Mouse (Mus musculus) neural tube, embryonic 10.5 days (tissue): ENCODE measurements around the gene Ssh2.

Experiments used
- DNase-seq: peaks from one replicate; pipeline ENCODE4 v3.0.0-alpha.2; 2017; ENCODE audit warnings: low spot score; ENCODE audit errors: extremely low spot score

Ssh2 gene

DNA sequence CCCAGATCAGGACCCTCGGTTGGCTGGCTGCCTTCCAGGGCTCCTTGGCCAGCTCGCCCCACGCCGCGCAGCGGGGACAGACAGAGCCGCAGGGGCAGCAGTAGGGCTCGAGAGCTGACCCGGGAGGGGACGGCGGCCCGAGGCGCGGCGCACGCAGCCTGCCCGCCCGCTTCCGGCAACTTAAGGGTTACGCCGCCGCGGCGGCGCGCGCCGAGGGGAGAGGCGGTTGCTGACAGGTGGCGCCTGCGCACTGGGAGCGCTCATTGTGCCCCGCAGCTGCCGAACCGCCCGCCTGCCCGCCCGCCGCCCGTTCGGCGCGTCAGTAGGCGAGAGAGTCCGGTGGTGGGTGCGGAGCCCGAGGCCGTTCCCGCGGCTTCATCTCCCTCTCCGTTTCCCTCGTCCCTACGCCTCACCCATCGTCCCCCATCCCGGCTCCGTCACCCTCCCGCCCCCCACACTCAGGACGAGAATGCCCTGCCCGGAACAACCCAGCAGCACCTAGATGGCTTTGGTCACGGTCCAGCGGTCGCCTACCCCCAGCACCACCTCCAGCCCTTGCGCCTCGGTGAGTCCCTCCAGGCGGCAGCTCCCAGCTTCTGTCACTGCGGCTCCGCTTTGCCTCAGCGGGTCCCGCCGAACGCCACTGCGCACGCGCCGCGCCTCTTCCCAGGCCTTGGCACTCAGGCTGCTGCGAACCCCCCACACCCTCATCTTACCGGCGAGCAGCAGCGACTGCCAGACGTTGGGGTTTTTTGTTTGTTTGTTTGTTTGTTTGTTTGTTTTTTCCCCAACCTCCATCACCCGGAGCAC, at the start of gene Ssh2:
Gene Ssh2, plus strand, starts transcription at position 337 of the 810 bp plus-strand sequence.
- peak; percentile 86 for DNase-seq

DNA sequence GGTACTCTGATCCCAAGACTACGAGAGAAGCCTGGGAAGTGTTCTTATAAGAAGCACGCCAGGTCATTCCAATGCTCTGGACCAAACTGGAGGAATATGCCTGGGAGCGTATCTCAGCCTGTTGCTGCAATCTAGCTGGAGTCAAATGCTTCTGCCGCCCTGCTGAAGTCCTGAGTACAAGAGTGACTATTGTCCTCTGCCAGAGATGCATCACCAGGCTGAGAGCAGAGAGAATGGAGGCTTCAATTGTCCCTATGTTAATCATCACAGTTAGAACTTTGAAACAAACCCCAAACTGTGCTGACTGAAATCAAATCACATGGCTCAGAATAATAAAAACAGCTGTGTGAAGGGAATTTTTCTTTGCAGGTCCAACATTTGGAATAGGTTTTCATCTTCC, 42.4 kb upstream of the Ssh2 start:
- DNase-seq, result no peak

DNA sequence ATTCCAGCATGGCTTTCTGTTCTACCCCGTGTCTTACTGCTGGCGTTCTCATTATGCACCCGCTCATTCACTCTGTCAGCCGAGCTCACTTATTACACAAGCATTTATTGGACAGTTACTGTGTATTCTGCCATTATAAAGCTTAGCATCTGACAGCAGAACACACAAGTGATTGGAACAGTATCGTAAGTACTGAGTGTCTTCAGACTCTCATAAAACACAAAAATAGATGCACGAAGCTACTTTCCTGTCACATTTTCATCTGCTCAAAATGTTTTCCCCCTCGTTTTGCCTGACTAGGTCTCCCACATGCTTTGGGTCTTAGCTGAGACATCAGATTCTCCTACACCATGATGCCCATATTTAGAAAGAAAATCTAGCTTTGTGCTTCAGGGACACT, 41.6 kb upstream of the Ssh2 start:
- no peak for DNase-seq

DNA sequence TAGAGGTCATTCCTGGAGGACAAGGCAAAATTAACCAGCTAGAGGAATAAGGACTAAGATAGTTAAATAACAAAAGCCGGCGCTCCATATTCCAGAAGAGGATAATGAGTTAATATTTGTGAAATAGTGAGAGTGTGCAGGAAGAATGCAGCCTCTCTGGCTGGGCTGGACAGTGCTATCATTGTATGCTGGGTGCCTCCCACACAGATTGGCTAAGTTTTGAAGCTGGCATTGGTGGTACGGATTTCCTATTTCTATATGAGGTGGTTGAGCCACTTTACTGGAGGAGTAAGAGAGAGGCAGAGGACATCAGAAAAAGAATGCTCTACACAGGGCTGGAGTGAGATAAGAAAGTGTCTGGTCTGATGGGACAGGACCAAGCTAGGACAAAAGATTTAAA, 36.3 kb upstream of the Ssh2 start:
- no peak for DNase-seq

DNA sequence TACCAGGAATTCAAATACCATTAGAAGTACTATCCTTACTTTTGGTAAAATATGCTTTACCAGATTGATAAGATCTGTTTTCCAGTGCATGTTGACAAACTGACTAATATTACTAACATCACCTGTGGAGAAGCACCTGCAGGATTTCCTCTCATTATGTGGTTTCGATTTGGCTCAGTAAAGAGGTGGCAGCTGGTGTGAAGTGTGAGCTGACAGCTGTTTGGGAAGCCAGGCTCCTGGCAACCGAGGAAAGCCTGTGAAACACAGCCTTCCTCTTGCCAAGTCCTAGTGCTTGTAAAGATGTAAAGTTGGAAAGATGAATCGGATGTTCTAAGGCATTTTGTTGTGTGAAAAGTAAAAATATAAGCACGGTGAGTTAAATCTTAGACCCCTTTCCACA, 35.2 kb upstream of the Ssh2 start:
- no peak for DNase-seq

DNA sequence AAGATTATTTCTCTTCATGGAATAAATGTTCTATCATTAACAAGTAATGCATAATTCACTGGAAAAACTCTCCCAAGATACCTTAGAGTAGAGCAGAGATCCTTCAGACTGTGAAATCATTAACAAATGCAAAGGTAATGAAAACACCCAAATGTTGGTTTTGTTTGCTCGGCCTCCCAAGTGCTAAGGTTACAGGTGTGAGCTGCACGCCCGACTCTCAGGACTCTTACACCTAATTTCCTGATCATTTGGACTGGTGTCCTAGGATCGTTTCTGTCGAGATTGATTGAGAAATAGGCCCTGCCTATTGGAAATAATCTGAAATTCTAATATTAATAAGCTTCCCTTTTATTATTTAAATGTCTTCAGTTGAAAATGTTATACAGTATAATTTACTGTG, 34.6 kb upstream of the Ssh2 start:
- no peak for DNase-seq

DNA sequence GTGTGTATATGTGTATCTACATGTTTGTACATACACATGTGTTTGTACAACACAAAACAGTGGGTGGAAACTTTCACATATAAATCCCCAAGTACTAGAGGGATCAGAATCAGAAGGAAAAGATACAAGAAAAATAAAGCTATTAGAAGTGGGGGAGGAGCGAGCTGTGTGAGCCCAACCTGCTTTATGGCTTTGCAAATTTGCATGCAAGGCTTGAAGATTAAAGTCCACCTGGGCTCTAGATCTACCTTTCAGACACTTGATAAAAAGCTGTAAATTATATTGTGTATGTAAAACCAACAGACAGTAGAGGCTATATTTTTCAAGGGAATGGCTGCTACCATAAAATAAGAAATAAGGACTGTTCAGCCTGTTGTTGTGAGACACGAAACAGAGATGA, 34.0 kb upstream of the Ssh2 start:
- DNase-seq, result no peak

DNA sequence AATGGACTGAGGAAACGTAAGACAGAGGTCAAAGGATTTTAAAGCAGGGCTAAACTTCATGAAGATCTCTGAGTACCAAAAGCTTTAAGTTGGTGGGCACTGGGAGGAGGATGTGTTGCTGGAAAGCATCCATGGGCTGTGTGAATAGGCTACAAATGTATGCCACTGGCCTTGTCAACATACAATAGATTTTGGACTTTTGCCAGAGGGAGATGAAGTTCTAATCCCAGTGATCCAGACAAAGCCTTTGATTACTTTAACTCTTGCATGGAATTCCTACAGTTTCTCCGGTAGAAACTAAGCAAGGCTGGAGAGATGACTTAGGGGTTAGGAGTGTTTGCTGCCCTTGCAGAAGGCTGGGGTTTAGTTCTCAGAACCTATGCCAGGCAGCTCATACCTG, 33.5 kb upstream of the Ssh2 start:
- no peak for DNase-seq

DNA sequence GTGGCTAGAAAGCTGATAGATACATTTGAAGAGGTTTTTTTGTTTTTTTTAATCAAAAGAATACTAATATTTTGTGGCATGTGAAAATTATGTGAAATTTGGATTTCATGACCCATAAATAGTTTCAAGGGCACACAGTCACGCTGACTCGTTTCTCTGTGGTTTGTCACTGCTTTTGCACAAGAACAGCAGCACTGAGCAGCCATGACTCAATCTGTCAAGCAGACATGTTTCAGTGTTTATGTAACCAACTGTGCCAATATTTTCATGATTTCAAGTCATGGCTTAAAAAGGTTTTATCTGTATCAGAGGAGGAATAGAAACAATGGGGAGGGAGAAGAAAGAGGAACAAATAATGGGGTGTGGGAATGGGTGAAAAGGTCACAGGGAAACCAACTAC, 31.2 kb upstream of the Ssh2 start:
- DNase-seq, result no peak

DNA sequence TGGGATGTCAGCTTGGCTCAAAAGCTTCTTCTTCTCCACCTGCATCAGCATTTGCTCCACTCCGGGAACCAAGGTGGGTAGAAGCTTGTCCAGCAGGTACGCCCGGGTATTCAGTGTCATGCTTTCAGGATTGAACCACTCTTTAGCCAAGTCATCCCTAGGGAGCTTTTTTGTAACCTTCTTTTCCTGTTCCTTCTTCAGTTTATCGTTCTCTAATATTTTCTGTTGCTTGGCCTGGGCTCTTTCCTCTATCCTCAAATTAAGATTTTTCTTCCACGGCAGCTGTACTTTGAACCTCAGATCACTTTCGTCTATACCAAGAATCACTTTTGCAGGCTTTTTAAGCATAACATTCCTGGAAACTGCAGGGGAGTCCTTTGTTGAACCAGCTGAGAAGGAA, 27.2 kb upstream of the Ssh2 start, which contains the start of gene Efcab5:
Gene Efcab5, minus strand, starts transcription at position 101 of the 400 bp plus-strand sequence.
- DNase-seq, result no peak

DNA sequence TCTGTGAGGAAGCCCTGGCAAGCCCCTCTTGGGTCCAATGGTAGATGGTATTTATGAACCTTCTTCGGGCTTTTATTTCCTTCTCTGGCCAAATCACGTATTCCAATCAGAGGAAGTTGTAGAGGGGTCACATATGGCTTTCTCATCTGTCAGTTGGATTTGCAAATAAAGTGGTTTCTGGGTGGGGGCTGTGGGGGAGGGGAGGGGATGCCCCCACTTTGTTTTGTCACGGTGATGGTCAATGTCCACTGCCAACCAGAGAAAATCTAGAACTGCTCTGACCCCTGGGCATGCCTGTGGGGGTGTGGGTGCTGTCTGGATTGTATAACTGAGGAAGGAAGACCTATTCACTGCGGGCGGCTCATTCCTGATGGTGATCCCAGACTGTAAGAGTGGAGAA, 22.7 kb upstream of the Ssh2 start:
- DNase-seq, result no peak

DNA sequence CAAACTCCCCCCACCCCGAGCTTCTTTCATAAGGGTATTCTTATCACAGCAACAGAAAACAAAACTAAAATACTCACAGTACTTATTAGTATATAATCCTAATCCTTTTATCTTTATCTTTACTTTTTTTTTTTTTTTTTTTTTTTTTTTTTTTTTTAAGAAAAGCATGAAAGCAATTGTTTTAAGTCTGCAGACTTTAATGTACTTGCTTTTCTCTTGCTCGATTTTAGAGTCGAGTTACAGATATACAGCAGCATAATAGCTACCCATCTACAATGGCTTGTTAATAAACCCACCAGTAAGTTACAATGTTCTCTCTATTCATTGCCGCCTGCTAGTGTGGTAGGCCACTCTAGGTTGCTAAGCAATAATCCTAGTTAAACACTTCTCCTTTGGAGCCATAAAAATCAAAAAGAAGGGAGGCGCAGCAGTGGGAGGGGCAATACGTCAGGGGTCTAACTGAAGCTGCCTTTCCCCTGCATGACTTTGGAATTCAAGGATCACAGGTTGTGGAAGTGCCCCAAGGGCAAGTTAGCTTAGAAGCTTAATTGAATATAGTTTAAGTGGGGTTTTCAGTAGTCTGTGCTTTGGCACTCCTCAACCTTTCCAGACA, 22.0 kb upstream of the Ssh2 start:
- DNase-seq, result no peak

DNA sequence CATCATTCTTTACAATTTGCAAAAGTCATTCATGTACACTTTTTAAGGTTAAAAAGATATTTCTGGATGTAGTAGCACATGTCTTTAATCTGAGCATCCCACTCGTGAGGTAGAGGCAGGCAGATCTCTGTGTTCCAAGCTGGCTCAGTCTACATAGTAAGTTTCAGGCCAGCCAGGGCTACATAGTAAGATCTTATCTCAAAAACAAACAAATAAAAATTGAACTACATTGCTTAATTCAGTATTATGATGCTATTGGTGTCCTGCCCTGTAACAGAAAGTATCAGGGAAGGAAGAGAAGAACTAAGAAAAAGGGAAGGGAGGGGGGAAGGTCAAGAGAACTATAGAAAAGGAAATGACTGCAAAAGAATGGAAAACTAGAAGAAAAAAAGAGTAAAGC, 21.3 kb upstream of the Ssh2 start:
- DNase-seq, result no peak

DNA sequence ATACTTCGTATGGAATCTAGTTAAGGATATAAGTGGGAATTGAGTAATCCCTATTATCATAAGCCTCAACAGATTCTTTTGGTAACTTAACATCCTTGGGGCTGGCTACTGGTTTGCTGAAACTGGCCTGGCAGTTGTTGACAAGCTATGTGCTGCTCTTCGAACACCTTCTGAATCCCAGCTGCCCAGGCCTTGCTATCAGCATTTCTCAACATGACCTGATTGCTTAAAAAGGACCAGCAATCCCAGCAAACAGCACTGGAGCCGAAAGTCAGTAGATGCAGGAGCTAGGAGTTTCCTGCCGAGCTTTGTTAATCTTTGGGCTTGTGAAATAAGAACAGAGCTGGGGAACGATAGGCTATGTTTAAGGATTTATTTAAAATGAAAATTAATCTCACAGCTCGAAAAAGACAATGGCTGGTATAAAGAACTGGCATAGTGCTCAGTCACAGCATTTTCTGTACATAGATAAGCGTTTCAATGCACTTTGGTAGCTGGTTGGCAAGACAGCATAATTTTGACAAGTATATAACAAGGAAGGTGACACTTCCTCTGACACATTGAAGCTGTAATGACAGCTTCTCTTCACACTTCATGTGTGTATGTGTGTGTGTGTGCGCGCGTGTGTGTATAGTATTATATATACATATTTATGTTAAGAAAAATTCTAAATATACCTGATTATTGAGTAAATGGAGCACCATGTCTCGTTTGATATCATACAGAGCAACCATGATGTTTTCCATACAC, 20.6 kb upstream of the Ssh2 start:
- DNase-seq, result no peak

DNA sequence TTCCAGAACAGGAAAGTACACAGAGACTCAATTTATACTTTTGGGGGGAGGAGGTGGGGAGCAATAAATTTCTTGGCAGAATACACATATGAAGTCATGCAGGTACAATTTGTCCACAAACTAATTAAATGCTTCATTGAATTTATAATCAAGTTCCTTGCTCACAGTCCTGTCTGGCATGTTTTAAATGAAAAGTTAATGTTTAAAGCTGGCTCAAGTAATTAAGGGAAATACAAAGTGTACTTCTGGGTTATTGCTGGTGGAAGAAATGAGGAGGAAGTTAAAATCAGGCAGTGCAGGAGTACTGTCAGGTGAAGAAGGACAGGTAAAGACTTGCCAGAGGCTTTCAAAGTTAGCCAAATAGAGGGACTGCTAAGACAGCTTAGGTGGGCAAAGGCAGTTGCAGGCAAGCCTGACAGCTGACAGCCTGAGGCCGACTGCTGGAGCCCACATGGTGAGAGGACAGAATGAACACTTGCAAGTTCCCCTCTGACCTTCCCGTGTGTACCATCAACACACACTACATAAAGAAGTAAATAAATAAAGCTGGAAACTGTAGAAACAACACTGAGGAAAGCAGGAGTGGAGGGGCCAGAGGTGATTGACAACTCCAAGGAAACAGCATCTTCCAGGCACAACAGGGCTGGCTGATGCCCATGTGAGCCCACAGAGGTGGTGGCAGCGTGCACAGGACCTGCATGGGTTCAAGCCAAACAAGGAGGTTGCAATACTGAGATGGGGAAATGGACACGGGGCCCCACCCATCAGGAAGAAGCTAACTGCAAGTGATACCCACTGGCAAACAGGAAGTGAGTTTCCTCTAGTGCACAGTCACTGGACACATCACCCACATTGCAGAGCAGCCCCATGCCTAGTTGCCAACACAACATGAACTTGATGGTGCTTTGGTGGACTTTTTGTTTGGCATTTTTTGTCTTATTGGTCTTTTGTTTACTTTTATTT, 19.6 kb upstream of the Ssh2 start:
- DNase-seq, result no peak

DNA sequence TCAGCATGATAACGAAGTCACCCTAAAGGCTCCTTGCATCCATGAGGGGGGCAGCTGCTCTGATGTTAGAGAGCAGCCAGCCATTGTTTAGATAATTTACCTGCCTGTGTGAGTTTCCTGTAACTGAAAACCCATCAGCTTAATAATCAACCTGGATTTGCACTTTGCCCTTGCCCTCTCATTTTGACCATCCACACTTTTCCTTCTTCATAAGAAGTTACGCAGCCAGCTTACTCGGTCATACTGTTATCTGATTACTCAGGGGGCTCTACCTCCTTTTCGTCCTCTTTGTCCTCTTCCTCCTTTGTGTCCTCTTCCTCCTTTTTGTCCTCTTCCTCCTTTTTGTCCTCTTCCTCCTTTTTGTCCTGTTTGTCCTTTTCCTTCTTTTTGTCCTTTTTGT, 16.5 kb upstream of the Ssh2 start:
- no peak for DNase-seq

DNA sequence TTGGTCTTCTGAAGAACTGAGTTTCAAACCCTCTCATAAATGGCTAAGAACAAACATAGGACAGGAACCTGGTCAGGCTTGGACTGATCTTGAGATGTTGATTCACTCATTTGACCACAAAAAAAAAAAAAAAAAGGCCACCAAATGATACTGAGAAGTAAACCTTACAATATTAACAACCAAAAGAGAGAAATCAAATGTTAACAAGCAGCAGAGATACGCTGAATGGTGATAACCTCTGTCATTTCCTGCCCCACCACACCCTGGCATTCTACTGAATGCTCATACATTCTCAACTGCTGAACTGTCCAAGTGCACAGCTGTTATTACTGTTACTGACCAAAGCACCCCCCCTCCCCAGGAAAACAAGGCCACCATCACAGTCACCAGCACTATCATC, 15.4 kb upstream of the Ssh2 start:
- no peak for DNase-seq

DNA sequence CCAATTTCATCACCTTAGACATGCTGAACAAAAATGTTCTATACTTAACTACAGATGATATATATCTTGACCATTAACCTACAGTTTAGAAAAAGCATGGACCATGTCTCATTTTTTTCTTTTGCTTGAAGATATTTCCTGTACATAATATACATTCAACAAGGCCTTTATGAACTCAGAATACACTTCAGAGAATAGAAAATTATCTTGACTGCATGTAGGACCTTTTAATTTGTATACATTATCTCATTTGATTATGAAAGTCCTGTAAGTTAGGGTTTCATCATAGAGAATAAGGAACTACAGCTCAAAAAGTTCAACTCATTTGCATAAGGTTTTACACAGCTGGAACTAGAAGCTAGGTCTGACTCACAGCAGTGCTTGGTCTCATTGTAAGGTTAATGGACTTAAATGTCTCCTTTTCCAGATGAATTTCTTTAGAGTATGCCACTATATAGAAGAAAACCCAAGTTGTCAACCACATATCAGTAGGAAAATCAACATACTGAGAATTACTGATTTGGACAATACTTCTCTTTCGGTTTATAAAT, 1.9 kb upstream of the Ssh2 start:
- no peak for DNase-seq

DNA sequence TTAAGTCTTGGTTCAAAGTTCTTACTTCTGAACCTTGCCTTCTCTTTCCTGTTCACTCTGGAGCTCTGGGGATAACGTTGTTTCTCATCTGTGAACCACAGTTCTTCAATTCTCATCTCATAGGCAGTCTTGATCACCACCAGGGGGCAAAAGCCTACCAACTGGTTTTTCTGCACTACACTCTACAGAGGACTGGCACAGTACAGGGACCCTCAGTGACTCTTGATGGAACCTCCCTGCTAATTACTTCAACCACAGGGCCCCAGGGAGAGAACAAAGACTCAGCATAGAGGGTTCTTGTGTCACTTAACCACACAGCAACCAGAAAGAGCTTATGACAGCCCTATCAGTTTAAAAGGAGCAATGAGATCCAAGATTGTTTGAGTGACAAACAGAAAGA, 1.3 kb upstream of the Ssh2 start:
- DNase-seq, result peak; percentile 51

DNA sequence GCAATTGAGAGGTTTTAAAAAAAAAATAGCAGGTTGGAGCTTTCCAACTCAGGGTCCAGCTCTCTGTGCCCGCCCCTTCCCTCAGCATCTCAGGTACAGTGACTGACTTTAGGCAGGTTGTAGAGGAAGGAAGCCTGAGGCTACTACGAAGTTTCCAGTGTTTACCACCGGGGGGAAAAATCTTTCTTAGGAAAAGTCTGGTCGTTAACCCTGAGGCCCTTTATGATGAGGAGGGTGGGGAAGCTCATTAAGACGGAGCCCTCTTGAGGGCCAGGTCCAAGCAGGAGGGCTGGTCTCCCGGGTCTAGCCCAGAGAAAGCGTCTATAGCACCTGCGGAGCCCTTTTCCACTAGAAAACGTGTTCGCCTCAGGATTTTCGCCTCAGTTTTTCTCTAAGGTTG, 604 bp upstream of the Ssh2 start:
- DNase-seq, result no peak

DNA sequence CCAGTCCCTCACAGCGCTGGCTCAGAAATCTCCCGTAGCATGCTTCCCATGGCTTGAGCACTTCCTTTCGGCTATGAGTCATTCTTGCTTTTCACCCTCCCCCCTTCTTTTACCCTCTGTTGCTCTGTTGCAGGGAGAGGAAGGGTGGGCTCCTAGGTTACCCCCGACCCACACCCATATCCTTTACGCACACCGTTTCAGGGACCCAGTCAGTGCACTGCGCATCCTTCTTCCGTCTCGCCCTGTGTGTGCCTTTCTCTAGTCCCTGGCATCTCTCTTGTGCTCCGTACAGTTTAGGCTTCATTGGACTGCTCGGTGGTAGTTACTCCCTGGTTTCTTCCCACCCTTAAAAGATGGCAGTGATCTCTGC, 659 bp downstream of the Ssh2 start:
- no peak for DNase-seq
